Mouse (Mus musculus) kidney, postnatal 36 days (tissue): Measurements from ENCODE around the gene Hivep3.

Experiments
- DNase-seq, 2 experiments: peaks; one replicate each; pipeline ENCODE4 v3.0.0; 2021 to 2022; ENCODE audit warnings: mixed read lengths in 2 of 2

The Hivep3 gene

DNA sequence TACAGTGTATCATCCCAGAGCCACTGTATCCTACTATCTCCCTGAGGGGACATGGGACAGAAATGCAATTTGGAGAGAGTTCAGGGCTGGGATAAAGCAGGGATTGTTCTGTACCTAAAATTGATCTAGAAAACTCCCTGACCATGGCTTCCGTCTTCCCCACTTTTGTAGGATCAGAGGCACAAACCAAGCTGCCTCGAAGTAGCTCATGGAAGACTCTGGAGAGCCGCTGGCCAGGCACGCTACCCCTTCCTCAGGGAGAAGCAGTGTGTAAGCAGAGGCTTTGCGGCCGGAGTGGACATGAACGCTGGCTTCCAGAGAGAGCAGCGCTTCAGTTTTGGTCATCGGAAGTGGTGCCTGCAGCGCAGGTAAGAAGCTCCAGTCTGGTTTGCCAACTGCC, 331.1 kb downstream of the Hivep3 start, which contains the start of gene AL607142.1:
TSS of gene AL607142.1 (plus strand) at position 301 of the 400 bp plus-strand sequence.
- no peak for DNase-seq

DNA sequence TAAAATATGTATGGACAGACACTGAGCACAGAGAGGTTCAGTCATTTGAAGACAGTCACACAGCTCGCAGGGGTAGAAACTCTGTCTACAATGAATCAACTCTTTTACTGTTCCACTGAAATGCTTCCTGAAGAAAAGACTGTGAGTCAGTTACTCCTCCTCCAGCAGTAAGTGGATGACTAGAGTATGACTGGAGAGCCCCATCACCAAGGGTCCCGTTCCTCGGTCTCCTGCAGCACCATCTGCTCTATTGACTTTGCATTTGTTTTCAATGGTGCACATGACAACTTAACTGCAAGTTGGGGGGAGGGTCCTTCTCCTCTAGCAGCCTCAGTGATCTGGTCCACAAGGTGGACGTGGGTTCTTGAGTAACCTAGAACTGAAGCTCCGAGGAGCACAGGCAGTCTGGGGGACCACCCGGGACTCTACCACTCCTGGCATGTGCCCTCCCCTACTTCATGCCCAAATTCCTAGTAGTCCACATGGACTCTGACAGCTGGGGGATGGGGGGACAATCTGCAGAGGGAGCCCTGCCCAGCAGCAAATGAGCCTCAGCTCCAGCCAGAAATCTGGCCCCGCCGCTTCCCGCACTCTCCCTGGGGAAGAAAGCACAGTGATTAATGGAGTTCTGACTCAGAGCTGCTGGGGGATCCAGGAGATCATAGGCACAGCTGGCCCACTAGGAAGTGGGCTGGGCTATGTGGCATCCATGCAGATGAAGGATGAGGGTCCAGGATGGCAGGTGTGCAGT, 333.4 kb downstream of the Hivep3 start:
- DNase-seq, result peak in 1 of 2 experiments; percentile 8

DNA sequence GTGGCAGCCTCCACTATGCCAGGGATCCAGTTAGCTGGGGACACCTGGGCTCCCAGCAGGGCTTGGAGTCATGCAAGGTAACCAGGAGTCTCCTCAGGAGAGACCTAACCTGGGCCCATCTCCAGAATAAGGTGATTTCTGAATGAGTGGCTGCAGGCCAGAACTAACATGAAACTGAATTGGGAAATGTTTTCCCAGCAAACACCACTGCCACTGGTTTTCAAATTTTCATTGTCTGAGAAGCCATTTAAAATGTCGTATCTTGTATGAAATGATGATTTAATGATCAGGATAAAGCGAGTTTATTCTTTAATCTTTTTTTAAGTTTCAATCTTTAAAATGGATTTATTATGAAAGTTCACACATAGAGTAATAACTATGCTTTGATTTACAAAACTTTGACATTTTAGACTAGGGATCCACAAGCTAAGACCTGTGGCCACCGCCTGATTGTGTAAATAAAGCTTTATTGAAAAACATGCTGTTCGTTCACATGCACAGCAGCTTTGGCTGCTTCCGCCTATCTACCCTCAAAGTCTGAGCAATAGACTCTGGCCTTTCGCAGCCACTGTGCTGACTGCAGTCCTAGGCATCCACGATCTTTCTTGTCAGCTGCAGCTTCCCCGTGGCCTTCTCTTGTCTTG, 334.1 kb downstream of the Hivep3 start:
- DNase-seq, result no peak

DNA sequence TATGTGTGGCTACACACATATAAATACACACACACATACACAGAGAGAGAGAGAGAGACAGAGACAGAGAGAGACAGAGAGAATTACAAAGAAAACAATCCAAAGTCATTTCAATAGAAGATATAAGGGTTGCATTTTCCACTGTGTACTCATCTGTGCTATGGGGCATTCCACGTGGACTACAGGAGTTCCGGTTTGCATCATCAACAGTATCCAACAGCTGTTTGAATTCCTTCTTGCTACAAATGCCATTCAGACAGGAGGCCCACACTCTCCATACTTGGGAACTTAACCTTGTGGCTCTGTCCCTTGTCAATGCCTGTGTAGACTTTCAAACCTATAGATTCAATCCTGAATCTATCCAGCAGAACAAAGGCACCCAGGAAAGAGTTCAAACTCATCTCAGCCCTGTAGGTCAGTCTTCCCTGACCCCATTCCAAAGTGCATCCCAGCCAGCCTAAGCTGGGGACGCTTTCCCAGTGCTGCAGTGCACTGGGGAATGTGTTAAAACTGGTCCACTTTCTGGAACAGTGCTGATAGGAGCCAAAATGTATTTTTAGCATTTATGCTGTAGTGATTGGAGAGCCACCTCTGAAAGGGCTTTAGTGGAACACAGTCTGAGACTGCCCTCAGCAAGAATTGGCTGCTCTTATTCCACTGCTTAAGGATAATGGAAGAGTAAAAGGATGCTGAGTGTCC, 335.4 kb downstream of the Hivep3 start:
- no peak for DNase-seq

DNA sequence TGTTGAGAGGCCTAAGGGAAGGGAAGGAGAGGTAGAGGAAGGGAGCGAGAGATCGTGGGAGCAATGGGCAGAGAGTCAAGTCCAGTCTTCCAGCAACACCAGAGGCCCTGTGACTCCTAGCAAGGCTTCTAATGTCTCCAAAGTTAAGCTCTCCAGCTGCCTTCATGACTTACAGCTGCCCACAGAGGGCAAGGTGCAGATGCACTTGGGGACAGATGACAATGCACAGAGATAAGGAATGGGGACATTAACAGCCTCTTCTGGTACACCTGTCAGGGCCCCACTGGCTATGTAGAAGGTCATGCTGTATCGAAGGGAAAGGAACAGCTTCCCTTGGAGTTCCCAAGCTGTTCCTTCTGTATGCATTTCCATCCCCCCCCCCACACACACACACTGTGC, 336.0 kb downstream of the Hivep3 start:
- DNase-seq, result no peak

DNA sequence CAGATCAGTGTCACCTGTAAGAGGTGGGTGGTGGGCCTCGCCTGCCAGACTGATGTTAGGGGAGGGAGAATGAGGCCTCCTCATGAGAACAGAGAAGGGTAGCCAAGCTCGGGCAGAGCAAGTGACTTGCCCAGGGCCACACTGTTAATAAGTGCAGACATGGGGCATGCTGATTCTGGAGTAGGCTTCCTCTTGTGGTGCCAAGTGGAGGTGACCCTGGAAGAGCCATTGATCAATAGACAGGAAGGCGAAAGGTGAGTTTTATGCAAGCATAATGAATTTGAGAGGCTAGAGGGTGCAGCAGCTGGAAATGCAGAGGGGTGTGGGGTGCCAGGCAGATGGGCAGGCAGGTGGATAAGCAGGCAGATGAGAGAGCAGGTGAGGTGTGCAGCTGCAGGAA, 337.8 kb downstream of the Hivep3 start:
- DNase-seq, result no peak

DNA sequence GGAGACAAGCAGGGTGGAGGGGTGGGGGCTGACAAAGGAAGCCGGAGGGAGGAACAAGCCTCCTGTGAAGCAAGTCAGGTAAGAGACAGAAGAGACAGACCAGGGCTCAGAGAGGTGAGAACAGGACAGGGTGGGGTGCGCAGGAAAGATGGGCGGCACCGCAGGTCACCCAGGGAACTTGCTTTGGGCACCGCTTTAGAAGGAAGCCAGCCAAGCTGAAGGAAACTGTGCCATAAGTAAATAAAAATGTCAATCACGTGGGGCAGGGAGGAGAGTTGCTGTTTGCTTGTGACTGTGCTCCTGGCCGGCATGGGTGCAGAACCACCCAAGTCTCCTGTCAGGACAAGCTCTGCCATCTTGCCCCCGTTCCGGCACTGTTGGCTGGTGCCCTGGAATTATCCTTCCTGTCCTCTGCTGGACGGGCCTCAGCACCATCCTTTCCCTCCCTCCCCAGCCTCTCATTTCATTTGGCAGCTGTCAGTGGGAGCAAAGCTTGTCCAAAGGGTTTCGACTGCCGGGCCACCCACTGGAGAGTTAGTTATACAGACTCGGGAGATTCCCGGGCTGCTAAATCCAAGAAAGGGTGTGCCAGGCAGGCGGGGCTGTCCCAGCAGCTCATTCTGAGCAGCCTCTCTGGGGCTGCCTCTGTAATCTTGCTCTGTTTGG, 338.4 kb downstream of the Hivep3 start:
- DNase-seq, result no peak

DNA sequence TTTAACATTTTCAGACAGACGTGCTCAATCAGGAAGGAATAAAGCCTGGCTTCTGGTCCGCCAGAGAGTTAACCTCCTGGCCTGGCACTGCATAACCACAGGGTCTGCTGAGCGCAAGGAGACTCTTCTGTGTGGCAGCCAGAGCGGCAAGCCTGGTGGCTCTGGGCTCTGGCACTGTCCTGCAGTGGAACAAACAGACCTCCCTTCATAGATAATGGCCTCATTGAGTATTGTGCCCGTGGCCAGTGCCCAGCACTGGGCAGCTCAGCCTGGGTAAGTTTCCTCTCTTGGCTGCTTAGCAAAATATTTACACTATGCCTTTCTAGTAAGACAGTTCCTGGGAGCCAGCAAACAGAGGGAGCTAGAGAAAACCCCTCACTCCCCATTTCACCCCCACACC, 340.5 kb downstream of the Hivep3 start:
- no peak for DNase-seq

DNA sequence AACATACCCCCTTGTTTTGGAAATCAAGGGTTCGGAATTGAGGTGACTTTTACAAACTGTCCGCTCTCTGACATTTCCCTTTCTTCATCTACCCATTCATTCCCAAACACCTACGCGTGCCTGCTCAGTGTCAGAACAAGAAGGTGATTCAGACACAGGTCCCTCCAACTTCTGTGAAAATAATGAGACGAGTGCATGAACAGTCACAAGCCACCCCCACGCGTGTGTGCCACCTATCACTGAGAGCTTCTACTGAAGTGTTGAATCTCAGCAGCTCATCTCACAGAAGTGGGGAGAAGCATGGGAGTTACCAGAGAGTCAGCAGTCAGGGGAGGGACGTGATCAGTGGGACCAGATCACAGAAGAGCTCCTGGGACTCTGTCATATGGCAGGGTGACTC, 343.7 kb downstream of the Hivep3 start:
- no peak for DNase-seq

DNA sequence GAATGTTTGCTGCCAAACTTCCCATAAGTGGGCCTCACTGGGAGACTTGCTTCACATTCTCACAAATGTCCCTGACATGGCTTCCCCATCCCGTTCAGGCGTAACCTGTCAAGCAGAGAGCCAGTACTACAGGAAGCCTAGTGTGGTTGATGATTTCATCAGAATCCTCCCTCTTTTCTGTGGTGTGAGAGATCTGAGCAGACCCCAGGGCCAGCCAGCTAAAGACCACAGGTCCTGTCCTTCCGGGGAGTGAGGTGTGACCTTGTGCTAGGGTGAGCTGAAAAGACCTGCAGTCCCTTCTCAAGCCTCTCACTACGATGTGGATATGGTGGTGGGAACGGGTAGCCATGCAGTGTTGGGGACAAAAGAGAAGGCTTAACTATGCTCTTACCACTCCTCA, 348.9 kb downstream of the Hivep3 start:
- DNase-seq, result no peak

DNA sequence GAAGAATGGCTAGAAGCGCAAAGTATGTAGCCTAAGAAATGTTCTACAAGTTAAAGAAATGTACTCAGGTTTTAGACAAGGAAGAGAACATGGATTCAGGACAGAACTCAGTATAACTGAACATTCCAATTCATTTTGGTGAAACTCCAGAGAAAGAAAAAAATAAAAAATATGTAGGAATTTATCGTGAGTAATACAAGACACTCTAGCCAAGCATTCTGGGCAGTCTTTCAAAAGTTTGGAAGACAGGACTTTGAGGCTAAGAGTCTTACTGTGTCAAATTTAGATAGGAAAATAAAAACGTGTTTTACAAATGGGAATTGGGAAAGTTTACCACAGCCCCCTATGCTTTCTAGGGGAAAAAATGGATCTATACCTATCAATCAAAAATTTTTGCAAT, 350.1 kb downstream of the Hivep3 start:
- DNase-seq, result no peak

DNA sequence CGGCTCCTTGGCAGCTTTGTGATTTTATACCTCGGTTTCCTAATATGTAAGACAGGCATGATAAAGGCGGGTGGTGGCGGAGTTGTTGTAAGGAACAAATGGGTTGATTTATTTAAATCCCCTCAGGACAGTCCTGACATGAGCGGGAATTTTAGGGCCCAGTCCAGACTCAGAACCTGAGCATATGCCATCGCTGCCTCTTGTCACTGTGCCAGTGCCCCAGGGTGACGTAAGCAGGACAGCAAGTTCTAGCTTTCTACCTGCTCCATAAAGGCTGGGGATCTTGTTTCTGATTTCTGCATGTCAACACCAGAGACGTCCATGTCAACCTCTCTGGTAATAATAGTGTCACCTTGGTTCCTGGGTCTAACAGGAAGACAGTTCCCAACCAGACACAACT, 356.0 kb downstream of the Hivep3 start:
- no peak for DNase-seq

DNA sequence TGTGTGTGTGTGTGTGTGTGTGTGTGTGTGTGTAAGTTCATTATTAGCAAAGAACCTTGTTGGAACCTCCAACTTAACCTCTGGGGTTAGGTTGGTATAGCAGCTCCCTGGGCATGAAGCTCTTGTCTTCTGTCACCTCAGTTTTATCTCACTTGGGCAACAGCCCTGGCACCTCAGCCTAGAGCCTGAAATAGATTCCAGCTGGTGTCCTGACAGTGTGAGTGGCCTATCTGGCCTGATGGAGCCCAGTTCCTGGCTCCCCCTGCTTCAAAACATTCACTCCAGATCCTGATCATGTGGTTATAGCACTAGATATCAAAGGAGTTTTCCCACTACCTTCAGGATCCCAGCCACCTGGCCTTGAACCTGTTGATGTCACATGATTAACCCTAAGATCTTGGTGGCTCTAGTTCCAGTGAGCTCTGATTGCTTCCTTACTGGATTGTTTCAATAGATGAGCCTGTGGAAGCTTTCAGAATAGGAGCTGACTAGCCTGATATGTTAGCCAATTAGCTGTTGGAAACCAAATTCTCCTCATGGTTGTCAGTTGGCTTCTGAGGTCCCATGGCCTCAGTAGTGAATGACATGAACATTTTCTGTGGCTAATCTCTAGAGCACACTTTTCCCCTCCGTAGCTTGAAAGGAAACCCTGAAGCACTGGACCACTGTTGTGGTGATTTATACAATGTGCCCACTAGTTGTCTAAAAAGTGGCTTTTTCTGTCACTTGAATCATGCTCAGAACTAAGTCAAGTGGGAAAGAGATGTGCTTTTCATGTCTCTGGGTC, 358.6 kb downstream of the Hivep3 start:
- no peak for DNase-seq

DNA sequence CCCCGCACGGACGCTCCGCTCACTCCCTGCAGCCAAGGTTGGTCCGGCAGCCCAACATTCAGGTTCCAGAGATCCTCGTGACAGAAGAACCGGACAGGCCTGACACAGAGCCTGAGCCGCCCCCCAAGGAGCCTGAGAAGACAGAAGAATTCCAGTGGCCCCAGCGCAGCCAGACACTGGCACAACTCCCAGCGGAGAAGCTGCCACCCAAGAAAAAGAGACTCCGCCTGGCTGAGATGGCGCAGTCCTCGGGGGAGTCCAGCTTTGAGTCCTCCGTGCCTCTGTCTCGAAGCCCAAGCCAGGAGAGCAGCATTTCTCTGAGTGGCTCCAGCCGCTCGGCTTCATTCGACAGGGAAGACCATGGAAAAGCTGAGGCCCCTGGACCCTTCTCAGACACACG, 363.4 kb downstream of the Hivep3 start:
- DNase-seq, result no peak

DNA sequence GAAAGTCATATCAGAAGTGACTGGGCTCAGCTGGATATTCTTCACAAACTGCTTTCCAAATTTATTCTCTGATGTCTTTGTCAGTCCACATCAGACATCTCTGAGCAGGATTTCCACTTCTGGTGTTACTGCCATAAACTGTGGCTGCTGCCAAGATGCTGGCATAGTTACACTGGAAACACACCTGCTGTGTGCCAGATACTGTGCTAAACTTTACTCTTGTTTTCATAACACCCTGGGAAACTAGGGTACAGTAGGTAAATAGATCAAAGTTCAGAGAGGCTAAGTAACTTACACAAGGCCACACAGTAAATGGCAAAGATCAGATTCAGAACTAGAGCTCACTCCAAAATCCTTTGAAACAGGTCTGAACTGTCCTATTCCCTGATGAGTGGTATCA, 367.6 kb downstream of the Hivep3 start:
- no peak for DNase-seq

DNA sequence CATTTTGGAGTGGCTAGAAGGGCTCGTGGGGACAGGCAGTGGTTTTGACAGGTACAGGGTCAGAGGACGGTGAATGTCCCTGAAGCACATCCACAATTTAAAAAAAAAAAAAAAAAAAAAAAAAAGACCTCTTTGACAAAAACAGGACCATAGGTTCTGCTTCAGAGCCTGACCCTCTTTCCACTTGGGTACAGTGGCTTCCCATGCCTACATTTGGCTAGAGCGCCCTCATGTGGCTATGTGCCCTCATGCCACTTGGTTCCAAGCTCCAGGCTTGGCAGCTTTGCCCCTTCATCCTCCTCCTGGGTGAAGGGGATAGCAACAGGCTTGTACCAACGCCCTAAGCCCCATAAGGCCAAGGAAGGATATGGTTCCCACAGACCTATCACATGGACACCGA, 371.0 kb downstream of the Hivep3 start:
- DNase-seq, result peak; percentile 25 to 85

DNA sequence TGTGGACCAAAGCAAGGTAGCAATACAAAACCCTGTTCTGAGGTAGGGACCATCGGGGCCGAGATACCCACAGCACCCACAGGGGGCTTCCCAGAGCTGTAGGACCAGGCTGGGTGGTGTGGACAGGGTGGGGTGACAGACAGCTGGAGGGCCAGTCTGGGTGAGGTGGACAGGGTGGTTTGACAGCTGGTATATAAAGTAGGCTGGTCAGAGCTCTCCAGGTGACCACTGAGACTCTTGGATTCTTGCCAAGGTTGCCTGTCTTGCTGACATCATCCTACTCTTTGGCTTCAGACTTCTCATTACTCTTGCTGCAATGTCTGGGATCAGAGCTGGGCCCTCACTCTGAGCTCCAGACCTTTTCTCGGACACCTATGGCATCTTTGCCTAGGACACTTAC, 372.8 kb downstream of the Hivep3 start:
- DNase-seq, result no peak

DNA sequence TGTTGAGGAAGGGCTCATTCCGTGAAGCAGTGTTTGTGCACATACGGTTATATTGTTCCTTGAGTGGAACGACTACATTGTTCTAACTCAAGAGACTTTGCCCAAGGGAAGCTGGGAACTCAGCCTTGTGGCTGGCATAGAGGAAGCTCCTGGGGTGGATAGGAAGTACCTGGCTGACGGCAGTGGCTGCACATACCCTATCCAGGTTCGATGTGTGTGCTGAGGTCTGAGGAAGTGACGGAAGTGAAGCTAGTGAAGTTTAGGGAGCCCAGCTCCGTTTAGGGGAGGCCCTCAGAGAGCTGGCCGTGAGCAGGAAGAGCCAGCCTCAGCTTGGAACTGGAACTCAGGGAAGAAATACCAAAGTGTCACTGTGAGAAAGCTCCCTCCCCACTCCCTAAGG, 374.2 kb downstream of the Hivep3 start:
- no peak for DNase-seq

DNA sequence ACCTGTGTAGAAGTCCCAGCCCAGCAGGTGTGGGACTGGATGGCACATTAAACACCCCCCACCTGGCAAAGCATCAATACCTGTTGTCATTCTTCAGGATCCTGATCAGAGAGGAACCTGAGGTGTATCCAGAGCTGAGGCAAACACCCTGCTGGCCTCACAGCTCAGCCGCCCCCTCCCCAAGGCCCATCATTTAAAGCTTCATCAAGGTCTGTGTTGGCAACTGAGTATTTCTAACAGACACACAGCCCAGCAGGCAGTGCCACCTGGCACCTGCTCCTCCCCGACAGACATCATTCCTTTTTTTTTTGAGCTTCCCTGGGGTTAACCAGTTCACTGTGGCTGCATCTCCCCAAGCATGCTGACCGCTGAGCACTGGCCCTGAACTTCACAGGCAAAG, 381.9 kb downstream of the Hivep3 start:
- no peak for DNase-seq

DNA sequence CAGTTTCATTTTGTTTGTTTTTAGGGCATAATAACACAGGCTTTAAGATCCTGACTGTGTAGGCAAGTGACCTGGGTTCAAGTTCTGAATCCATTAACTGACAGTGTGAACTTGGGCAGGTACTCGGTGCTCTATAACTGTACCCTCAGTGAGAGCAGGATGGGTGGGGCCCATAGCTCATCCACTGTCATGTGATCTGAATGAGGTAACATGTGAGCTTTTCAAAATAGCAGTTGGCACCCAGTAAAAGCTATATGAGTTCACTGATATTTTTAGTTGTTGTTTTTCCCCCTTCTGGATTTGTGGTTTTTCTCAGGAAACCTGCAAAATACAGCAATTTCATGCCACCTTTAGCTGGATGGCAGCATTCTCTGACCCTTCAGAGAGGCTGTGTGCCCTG, 382.7 kb downstream of the Hivep3 start:
- DNase-seq, result no peak

DNA sequence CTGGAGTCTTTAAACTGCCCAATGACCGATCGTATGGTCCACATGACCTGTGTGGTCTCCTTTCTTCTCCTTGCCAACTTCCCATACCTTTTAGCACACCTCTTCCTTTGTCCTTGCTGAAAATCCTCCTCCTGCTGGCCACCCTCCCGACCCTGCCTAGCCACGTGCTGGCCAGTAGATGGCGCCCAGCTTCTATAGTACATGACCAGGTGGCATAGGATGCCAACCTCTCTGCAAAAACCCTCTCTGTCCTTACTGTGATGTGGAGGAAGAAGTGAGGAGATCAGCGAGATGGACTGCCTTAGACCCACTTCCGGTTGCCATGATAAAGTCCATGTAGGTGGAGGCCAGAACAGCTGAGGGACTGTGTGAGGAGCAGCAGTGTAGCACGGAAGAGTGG, 386.7 kb downstream of the Hivep3 start:
- peak; percentile 50 to 84 for DNase-seq

DNA sequence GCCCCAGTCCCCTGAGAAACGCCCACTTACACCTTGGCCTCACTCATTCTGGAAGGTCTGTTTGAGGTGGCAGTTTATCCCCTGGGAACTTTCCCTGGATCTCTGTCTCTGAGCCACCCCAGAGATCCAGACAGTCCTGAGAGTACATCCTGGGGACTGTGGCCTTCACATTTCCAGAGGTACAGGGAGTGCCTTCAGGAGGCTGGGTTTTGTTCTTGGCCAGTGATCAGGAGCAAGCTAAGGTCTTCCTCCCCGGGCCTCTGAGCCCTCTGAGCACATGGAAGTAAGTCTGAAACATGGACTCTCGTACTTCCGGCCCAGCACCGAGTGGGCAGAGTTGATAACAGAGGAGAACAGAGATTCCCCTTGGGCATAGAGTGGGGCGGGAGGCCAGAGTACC, 391.1 kb downstream of the Hivep3 start:
- no peak for DNase-seq

DNA sequence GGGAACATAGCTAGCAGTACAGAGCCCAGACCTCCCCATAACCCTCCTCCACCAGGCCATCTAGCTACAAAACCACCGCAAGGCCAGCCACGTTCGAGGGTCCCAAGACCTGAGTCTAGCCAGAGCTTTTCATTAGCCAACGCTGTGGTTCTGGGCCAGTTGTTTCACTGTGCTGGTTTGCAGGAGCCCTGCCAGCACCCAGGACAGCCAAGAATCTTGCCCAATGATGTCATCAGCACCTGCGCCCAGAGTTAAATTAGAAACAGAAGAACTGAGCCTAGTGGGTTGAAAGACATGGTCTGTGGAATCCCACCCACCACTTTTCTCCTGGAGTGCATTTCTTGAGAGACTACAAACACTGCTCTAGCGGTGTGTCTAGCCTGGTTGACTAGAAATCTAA, 392.5 kb downstream of the Hivep3 start:
- no peak for DNase-seq
